Mouse (Mus musculus): Measurements from ENCODE around the gene Jsrp1. TPM values are rescaled to one million over a fixed set of nuclear protein-coding genes. Genes with fewer than 3 reads are reported as not detected.
A peak's percentile ranks its signal among the peaks of the same experiment; 100 is the strongest.

The Jsrp1 gene
- polyA plus RNA-seq, 1 experiment: not detected

- H3K27ac ChIP-seq (ENCODE audit: insufficient read depth, low read depth, low read length): no peak overlapping the region
- 17% methylated on average over 32 of the region's 32 CpGs for WGBS
- no peaks in the 10 kb centered on the region for H3K36me3 ChIP-seq (ENCODE audit: control insufficient read depth, insufficient read depth, low read length)
- peak overlapping the region; percentile 39 for H3K4me3 ChIP-seq (ENCODE audit: low read depth, low read length)
- H3K27me3 ChIP-seq (ENCODE audit: control insufficient read depth, insufficient read depth, low read length): peaks cover 21% of the 10 kb centered on the region
- TF ChIP-seq POLR2A (IDR thresholded peaks at IDR 0.05; ENCODE audit: low read depth, low read length): no peak
- TF ChIP-seq CTCF (IDR thresholded peaks at IDR 0.05; ENCODE audit: extremely low read depth, insufficient read length, insufficient replicate concordance, low read depth, low read length): no peak
- peaks cover 4% of the 10 kb centered on the region for H3K4me1 ChIP-seq (ENCODE audit: control insufficient read depth, insufficient read depth, insufficient read length, low read length)
Observed at GRCm38 (mm10) chr10:80843087-80843930, 30.0 kb upstream of the Jsrp1 start.

GRCm38 (mm10) chr10:80842334-80842733 lies 29.0 kb upstream of the Jsrp1 start:
- Histone ChIP-seq H3K4me3 (ENCODE audit: low read depth, low read length) (no peak overlapping the region), H3K36me3 (ENCODE audit: control insufficient read depth, insufficient read depth, low read length) (no peaks in the 10 kb centered on the region), H3K27ac (ENCODE audit: insufficient read depth, low read depth, low read length) (no peak overlapping the region), H3K27me3 (ENCODE audit: control insufficient read depth, insufficient read depth, low read length) (peaks cover 21% of the 10 kb centered on the region), H3K4me1 (ENCODE audit: control insufficient read depth, insufficient read depth, insufficient read length, low read length) (peaks cover 4% of the 10 kb centered on the region)
- WGBS: 79% methylated on average over 15 of the region's 15 CpGs
- TF ChIP-seq POLR2A (IDR thresholded peaks at IDR 0.05; ENCODE audit: low read depth, low read length): no peak
- no peak for TF ChIP-seq CTCF (IDR thresholded peaks at IDR 0.05; ENCODE audit: extremely low read depth, insufficient read length, insufficient replicate concordance, low read depth, low read length)

GRCm38 (mm10) chr10:80841685-80842084 lies 28.4 kb upstream of the Jsrp1 start:
- no peak overlapping the region for H3K27ac ChIP-seq (ENCODE audit: insufficient read depth, low read depth, low read length)
- H3K4me3 ChIP-seq (ENCODE audit: low read depth, low read length): no peak overlapping the region
- peaks cover 4% of the 10 kb centered on the region for H3K4me1 ChIP-seq (ENCODE audit: control insufficient read depth, insufficient read depth, insufficient read length, low read length)
- no peak for TF ChIP-seq POLR2A (IDR thresholded peaks at IDR 0.05; ENCODE audit: low read depth, low read length)
- no peak for TF ChIP-seq CTCF (IDR thresholded peaks at IDR 0.05; ENCODE audit: extremely low read depth, insufficient read length, insufficient replicate concordance, low read depth, low read length)
- WGBS: 82% methylated on average over 2 of the region's 2 CpGs
- peaks cover 21% of the 10 kb centered on the region for H3K27me3 ChIP-seq (ENCODE audit: control insufficient read depth, insufficient read depth, low read length)
- no peaks in the 10 kb centered on the region for H3K36me3 ChIP-seq (ENCODE audit: control insufficient read depth, insufficient read depth, low read length)

GRCm38 (mm10) chr10:80839848-80840247 lies 26.6 kb upstream of the Jsrp1 start:
- Histone ChIP-seq H3K4me1 (ENCODE audit: control insufficient read depth, insufficient read depth, insufficient read length, low read length) (peaks cover 4% of the 10 kb centered on the region), H3K4me3 (ENCODE audit: low read depth, low read length) (no peak overlapping the region), H3K27me3 (ENCODE audit: control insufficient read depth, insufficient read depth, low read length) (peaks cover 30% of the 10 kb centered on the region), H3K36me3 (ENCODE audit: control insufficient read depth, insufficient read depth, low read length) (no peaks in the 10 kb centered on the region), H3K27ac (ENCODE audit: insufficient read depth, low read depth, low read length) (no peak overlapping the region)
- WGBS: 56% methylated on average over 6 of the region's 6 CpGs
- TF ChIP-seq CTCF (IDR thresholded peaks at IDR 0.05; ENCODE audit: extremely low read depth, insufficient read length, insufficient replicate concordance, low read depth, low read length) (no peak), POLR2A (IDR thresholded peaks at IDR 0.05; ENCODE audit: low read depth, low read length) (no peak)

GRCm38 (mm10) chr10:80838346-80838912 lies 25.1 kb upstream of the Jsrp1 start:
- Histone ChIP-seq H3K27ac (ENCODE audit: insufficient read depth, low read depth, low read length) (no peak overlapping the region), H3K4me1 (ENCODE audit: control insufficient read depth, insufficient read depth, insufficient read length, low read length) (no peaks in the 10 kb centered on the region; the same call in 1 of the 2 replicates), H3K4me3 (ENCODE audit: low read depth, low read length) (no peak overlapping the region), H3K27me3 (ENCODE audit: control insufficient read depth, insufficient read depth, low read length) (peaks cover 31% of the 10 kb centered on the region), H3K36me3 (ENCODE audit: control insufficient read depth, insufficient read depth, low read length) (no peaks in the 10 kb centered on the region)
- TF ChIP-seq POLR2A (IDR thresholded peaks at IDR 0.05; ENCODE audit: low read depth, low read length) (no peak), CTCF (IDR thresholded peaks at IDR 0.05; ENCODE audit: extremely low read depth, insufficient read length, insufficient replicate concordance, low read depth, low read length) (no peak)
- 43% methylated on average over 2 of the region's 2 CpGs for WGBS

GRCm38 (mm10) chr10:80837827-80838226 lies 24.5 kb upstream of the Jsrp1 start:
- Histone ChIP-seq H3K27ac (ENCODE audit: insufficient read depth, low read depth, low read length) (no peak overlapping the region), H3K4me3 (ENCODE audit: low read depth, low read length) (no peak overlapping the region), H3K4me1 (ENCODE audit: control insufficient read depth, insufficient read depth, insufficient read length, low read length) (no peaks in the 10 kb centered on the region; the same call in 1 of the 2 replicates), H3K27me3 (ENCODE audit: control insufficient read depth, insufficient read depth, low read length) (peaks cover 25% of the 10 kb centered on the region), H3K36me3 (ENCODE audit: control insufficient read depth, insufficient read depth, low read length) (no peaks in the 10 kb centered on the region)
- TF ChIP-seq POLR2A (IDR thresholded peaks at IDR 0.05; ENCODE audit: low read depth, low read length): no peak
- no peak for TF ChIP-seq CTCF (IDR thresholded peaks at IDR 0.05; ENCODE audit: extremely low read depth, insufficient read length, insufficient replicate concordance, low read depth, low read length)
- WGBS: 32% methylated on average over 2 of the region's 2 CpGs

GRCm38 (mm10) chr10:80836949-80837379 lies 23.7 kb upstream of the Jsrp1 start:
- no peaks in the 10 kb centered on the region for H3K36me3 ChIP-seq (ENCODE audit: control insufficient read depth, insufficient read depth, low read length)
- H3K27ac ChIP-seq (ENCODE audit: insufficient read depth, low read depth, low read length): no peak overlapping the region
- H3K27me3 ChIP-seq (ENCODE audit: control insufficient read depth, insufficient read depth, low read length): peaks cover 22% of the 10 kb centered on the region
- no peak overlapping the region for H3K4me3 ChIP-seq (ENCODE audit: low read depth, low read length)
- WGBS: 37% methylated on average over 7 of the region's 7 CpGs
- H3K4me1 ChIP-seq (ENCODE audit: control insufficient read depth, insufficient read depth, insufficient read length, low read length): no peaks in the 10 kb centered on the region; the same call in 1 of the 2 replicates
- TF ChIP-seq CTCF (IDR thresholded peaks at IDR 0.05; ENCODE audit: extremely low read depth, insufficient read length, insufficient replicate concordance, low read depth, low read length) (no peak), POLR2A (IDR thresholded peaks at IDR 0.05; ENCODE audit: low read depth, low read length) (no peak)
